Mouse (Mus musculus) midbrain, embryonic 16.5 days (tissue): ENCODE data around the gene Sh3d19. TPM values are rescaled to one million over a fixed set of nuclear protein-coding genes. Genes with fewer than 3 reads are reported as not detected.

Source experiments
- ATAC-seq: fragments of 200-750 bp; cut with Nextera tagmentation; 2 replicates; pipeline ENCODE4 v1.8.0; 2017; ENCODE audit warnings: moderate TSS enrichment
- H3K27ac ChIP-seq: fragments of 300-500 bp; sonication (generic); 2 replicates; pipeline ENCODE4 v1.5.1; 2014; ENCODE audit warnings: mild to moderate bottlenecking, low read length, mixed read lengths
- H3K27me3 ChIP-seq: fragments of 300-500 bp; sonication (generic); 2 replicates; pipeline ENCODE4 v1.6.1; 2014; ENCODE audit warnings: low read depth, low read length, mixed read lengths; ENCODE audit not compliant: control insufficient read depth, insufficient read depth
- H3K36me3 ChIP-seq: fragments of 300-500 bp; sonication (generic); 2 replicates; pipeline ENCODE4 v1.6.1; 2014; ENCODE audit warnings: mild to moderate bottlenecking, low read length, moderate library complexity, mixed read lengths; ENCODE audit not compliant: control insufficient read depth, insufficient read depth
- H3K4me1 ChIP-seq: fragments of 300-500 bp; sonication (generic); 2 replicates; pipeline ENCODE4 v1.6.1; 2014; ENCODE audit warnings: mild to moderate bottlenecking, low read length, mixed read lengths; ENCODE audit not compliant: control insufficient read depth, insufficient read depth
- H3K4me2 ChIP-seq: fragments of 300-500 bp; sonication (generic); 2 replicates; pipeline ENCODE4 v1.6.1; 2014; ENCODE audit warnings: mild to moderate bottlenecking, low read length, mixed read lengths
- H3K4me3 ChIP-seq: fragments of 300-500 bp; sonication (generic); 2 replicates; pipeline ENCODE4 v1.5.1; 2014; ENCODE audit warnings: low read depth, mild to moderate bottlenecking, low read length, moderate library complexity, mixed read lengths
- H3K9ac ChIP-seq: fragments of 300-500 bp; sonication (generic); 2 replicates; pipeline ENCODE4 v1.6.1; 2014; ENCODE audit warnings: low read depth, low read length, mixed read lengths
- H3K9me3 ChIP-seq: fragments of 300-500 bp; sonication (generic); replicated peaks from 2 replicates; pipeline ENCODE4 v1.6.1; 2014; ENCODE audit warnings: mild to moderate bottlenecking, low read length, mixed read lengths; ENCODE audit not compliant: control insufficient read depth, poor library complexity, severe bottlenecking
- WGBS: fragments of 180-500 bp; shearing (Covaris S2); extraction: QIAGEN DNeasy Blood & Tissue Kit; methylation state at CpG from one replicate; pipeline ENCODE4 v1.1.7; 2014; 5-methylcytosine and 5-hydroxymethylcytosine counted together
- polyA plus RNA-seq: library from polyadenylated mRNA; unstranded; fragments of >200 nt; fragmentation: Nextera tagmentation; extraction: Ambion mirVana; gene quantifications from 2 replicates; pipeline ENCODE4 v1.2.1, GENCODE M21; 2015

Gene Sh3d19
- polyA plus RNA-seq, 1 experiment from 2014 or later = 15.6 TPM

GRCm38 (mm10) chr3:86057436-86058095 lies 86.7 kb downstream of the Sh3d19 start:
- Histone ChIP-seq H3K27ac (no peak overlapping the region), H3K4me2 (no peak overlapping the region), H3K9ac (no peak overlapping the region), H3K4me1 (0 out of 2 replicates have a peak, but pooled peaks cover 2% of the 10 kb centered on the region), H3K27me3 (no peaks in the 10 kb centered on the region), H3K4me3 (no peak overlapping the region), H3K9me3 (no peaks in the 10 kb centered on the region), H3K36me3 (no peaks in the 10 kb centered on the region)
- 71% methylated on average over 6 of the region's 6 CpGs for WGBS
- no peak for ATAC-seq

GRCm38 (mm10) chr3:86069646-86070250 lies 98.8 kb downstream of the Sh3d19 start:
- 93% methylated on average over 11 of the region's 11 CpGs for WGBS
- ATAC-seq = no peak
- Histone ChIP-seq H3K27me3 (no peaks in the 10 kb centered on the region), H3K4me3 (no peak overlapping the region), H3K4me1 (no peaks in the 10 kb centered on the region), H3K27ac (no peak overlapping the region), H3K9ac (no peak overlapping the region), H3K4me2 (no peak overlapping the region), H3K36me3 (no peaks in the 10 kb centered on the region), H3K9me3 (no peaks in the 10 kb centered on the region)

- no peaks in the 10 kb centered on the region for H3K4me1 ChIP-seq
- no peak for ATAC-seq
- H3K9me3 ChIP-seq = no peaks in the 10 kb centered on the region
- H3K4me3 ChIP-seq = no peak overlapping the region
- H3K27ac ChIP-seq = no peak overlapping the region
- H3K4me2 ChIP-seq = no peak overlapping the region
- 85% methylated on average over 7 of the region's 7 CpGs for whole genome bisulfite sequencing
- no peak overlapping the region for H3K9ac ChIP-seq
- no peaks in the 10 kb centered on the region for H3K27me3 ChIP-seq
- H3K36me3 ChIP-seq = no peaks in the 10 kb centered on the region
These were observed 99.9 kb downstream of the Sh3d19 start for GRCm38 (mm10) chr3:86070799-86071198.

GRCm38 (mm10) chr3:86072066-86072465 lies 101.2 kb downstream of the Sh3d19 start:
- Histone ChIP-seq H3K27me3 (no peaks in the 10 kb centered on the region), H3K36me3 (no peaks in the 10 kb centered on the region), H3K27ac (no peak overlapping the region), H3K9ac (no peak overlapping the region), H3K4me3 (no peak overlapping the region), H3K4me1 (no peaks in the 10 kb centered on the region), H3K4me2 (no peak overlapping the region), H3K9me3 (no peaks in the 10 kb centered on the region)
- 89% methylated on average over 3 of the region's 3 CpGs for WGBS
- no peak for ATAC-seq

GRCm38 (mm10) chr3:86072889-86073288 lies 102.0 kb downstream of the Sh3d19 start:
- H3K4me2 ChIP-seq = no peak overlapping the region
- no peaks in the 10 kb centered on the region for H3K36me3 ChIP-seq
- no peak overlapping the region for H3K27ac ChIP-seq
- H3K4me3 ChIP-seq = no peak overlapping the region
- H3K4me1 ChIP-seq = no peaks in the 10 kb centered on the region
- H3K27me3 ChIP-seq = no peaks in the 10 kb centered on the region
- no peak overlapping the region for H3K9ac ChIP-seq
- no peaks in the 10 kb centered on the region for H3K9me3 ChIP-seq
- 81% methylated on average over 5 of the region's 5 CpGs for WGBS
- no peak for ATAC-seq

GRCm38 (mm10) chr3:86075593-86075992 lies 104.7 kb downstream of the Sh3d19 start:
- 95% methylated on average over 5 of the region's 5 CpGs for WGBS
- no peaks in the 10 kb centered on the region for H3K27me3 ChIP-seq
- H3K36me3 ChIP-seq = no peaks in the 10 kb centered on the region
- no peaks in the 10 kb centered on the region for H3K9me3 ChIP-seq
- H3K4me2 ChIP-seq = no peak overlapping the region
- no peak for ATAC-seq
- no peak overlapping the region for H3K4me3 ChIP-seq
- no peak overlapping the region for H3K27ac ChIP-seq
- no peak overlapping the region for H3K9ac ChIP-seq
- H3K4me1 ChIP-seq = no peaks in the 10 kb centered on the region

- no peak overlapping the region for H3K27ac ChIP-seq
- H3K4me2 ChIP-seq = no peak overlapping the region
- H3K36me3 ChIP-seq = no peaks in the 10 kb centered on the region
- no peak for ATAC-seq
- H3K9me3 ChIP-seq = no peaks in the 10 kb centered on the region
- H3K9ac ChIP-seq = no peak overlapping the region
- no peaks in the 10 kb centered on the region for H3K4me1 ChIP-seq
- no peak overlapping the region for H3K4me3 ChIP-seq
- 84% methylated on average over 14 of the region's 14 CpGs for WGBS
- H3K27me3 ChIP-seq = no peaks in the 10 kb centered on the region
These were observed 105.8 kb downstream of the Sh3d19 start for GRCm38 (mm10) chr3:86076511-86077283.

- Histone ChIP-seq H3K4me1 (no peaks in the 10 kb centered on the region), H3K9me3 (no peaks in the 10 kb centered on the region), H3K27ac (no peak overlapping the region), H3K27me3 (no peaks in the 10 kb centered on the region), H3K4me2 (no peak overlapping the region), H3K4me3 (no peak overlapping the region), H3K9ac (no peak overlapping the region), H3K36me3 (no peaks in the 10 kb centered on the region)
- WGBS = 95% methylated on average over 8 of the region's 8 CpGs
- no peak for ATAC-seq
These were observed 112.1 kb downstream of the Sh3d19 start for GRCm38 (mm10) chr3:86083051-86083450.

- WGBS = 93% methylated on average over 19 of the region's 19 CpGs
- no peaks in the 10 kb centered on the region for H3K36me3 ChIP-seq
- ATAC-seq = no peak
- H3K4me2 ChIP-seq = no peak overlapping the region
- no peak overlapping the region for H3K9ac ChIP-seq
- H3K4me3 ChIP-seq = no peak overlapping the region
- no peaks in the 10 kb centered on the region for H3K4me1 ChIP-seq
- H3K27ac ChIP-seq = no peak overlapping the region
- H3K27me3 ChIP-seq = no peaks in the 10 kb centered on the region
- no peaks in the 10 kb centered on the region for H3K9me3 ChIP-seq
These were observed 114.1 kb downstream of the Sh3d19 start for GRCm38 (mm10) chr3:86085001-86085400.
